Mouse (Mus musculus): ENCODE data around the gene Zfp870.
"Not testable (repeated sequence)": the region's sequence is repeated elsewhere in the genome, so short reads cannot be mapped to it uniquely, and the experiment has no call there.

Zfp870 gene

DNA sequence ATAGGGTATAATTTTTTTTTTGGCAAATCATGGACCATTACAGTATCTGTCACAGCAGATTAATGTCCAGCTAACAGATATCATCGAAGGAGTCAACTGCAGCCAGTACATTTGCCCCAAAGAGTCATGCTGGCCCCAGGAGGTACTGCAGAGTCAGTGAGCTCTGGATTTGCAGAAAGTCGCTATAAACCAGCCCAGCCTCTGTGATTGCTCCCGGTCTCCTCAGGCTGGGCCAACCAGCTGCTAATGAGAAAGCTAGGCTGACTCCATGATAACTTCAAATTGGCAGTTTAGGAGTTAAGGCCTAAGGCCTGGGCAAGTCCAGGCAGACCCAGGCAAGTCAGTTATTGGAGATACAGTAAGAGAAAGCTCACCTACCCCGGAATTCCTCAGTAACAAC lies 19.4 kb downstream of the Zfp870 start:
- no peak for DNase-seq (ENCODE audit: extremely low read depth, low read depth)

DNA sequence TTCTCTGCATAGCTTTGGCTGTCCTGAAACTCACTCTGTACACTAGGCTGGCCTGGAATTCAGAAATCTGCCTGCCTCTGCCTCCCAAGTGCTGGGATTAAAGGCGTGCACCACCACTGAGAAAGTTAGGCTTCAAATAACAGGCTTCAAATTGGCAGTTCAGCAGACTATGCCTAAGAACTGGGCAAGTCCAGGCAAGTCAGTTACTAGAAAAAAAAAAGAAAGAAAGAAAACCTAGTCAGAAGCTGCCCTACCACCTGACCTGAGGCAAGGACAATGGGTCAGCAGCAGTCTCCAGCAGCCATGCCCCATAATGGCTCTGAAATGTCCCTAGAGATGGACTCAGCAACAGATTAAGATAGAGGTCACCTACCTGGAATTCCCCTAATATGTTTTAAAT lies 20.0 kb downstream of the Zfp870 start:
- no peak for DNase-seq (ENCODE audit: extremely low read depth, low read depth)

- DNase-seq (ENCODE audit: extremely low read depth, low read depth): not testable (repeated sequence)
These were observed 24.2 kb downstream of the Zfp870 start for GRCm38 (mm10) chr17:32867266-32867665.

- DNase-seq (ENCODE audit: extremely low read depth, low read depth): not testable (repeated sequence)
These were observed 34.7 kb downstream of the Zfp870 start for GRCm38 (mm10) chr17:32856713-32857112.

- no peak for DNase-seq (ENCODE audit: extremely low read depth, low read depth)
These were observed 39.9 kb downstream of the Zfp870 start for GRCm38 (mm10) chr17:32851581-32851980.

- no peak for DNase-seq (ENCODE audit: extremely low read depth, low read depth)
These were observed 50.1 kb downstream of the Zfp870 start for GRCm38 (mm10) chr17:32841388-32841787.

GRCm38 (mm10) chr17:32839083-32839802 lies 52.2 kb downstream of the Zfp870 start:
- no peak for DNase-seq (ENCODE audit: extremely low read depth, low read depth)

DNA sequence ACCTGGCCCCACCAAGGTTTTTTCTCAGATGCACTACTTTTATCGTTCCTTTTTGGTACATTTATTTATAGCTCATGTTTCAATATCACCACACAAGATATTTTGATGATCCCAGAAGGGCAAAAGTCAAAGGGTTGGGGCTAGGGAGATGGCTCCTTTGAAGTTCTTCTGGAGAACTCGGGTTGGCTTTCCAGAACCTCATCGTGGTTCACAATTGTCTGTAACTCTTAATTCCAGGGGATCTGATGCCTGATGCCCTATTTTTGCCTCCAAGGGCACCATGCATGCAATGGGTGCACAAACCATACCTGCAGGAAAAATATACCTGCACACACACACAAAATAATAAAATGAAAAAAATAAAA lies 61.0 kb downstream of the Zfp870 start:
- DNase-seq (ENCODE audit: extremely low read depth, low read depth): no peak

GRCm38 (mm10) chr17:32829540-32830417 lies 61.7 kb downstream of the Zfp870 start, which contains the start of gene Zfp799:
Gene Zfp799, minus strand, starts transcription at chr17:32830261.
- DNase-seq (ENCODE audit: extremely low read depth, low read depth): no peak
